Mouse (Mus musculus) hindbrain, postnatal 0 days (tissue): ENCODE results near the gene Gm11111. TPM values are rescaled to one million over a fixed set of nuclear protein-coding genes. Genes with fewer than 3 reads are reported as not detected.

Experiments
- ATAC-seq: fragments of 200-750 bp; cut with Nextera tagmentation; 2 replicates; pipeline ENCODE4 v1.8.0; 2017; ENCODE audit warnings: mild to moderate bottlenecking, moderate TSS enrichment, moderate library complexity
- DNase-seq: peaks from one replicate; pipeline ENCODE4 v3.0.0-alpha.2; 2015; ENCODE audit warnings: low spot score
- H3K27ac ChIP-seq: fragments of 300-500 bp; sonication (generic); 2 replicates; pipeline ENCODE4 v1.5.1; 2014; ENCODE audit warnings: mild to moderate bottlenecking
- H3K27me3 ChIP-seq: fragments of 300-500 bp; sonication (generic); 2 replicates; pipeline ENCODE4 v1.6.1; 2014; ENCODE audit warnings: low read length, mixed read lengths; ENCODE audit not compliant: insufficient read depth
- H3K36me3 ChIP-seq: fragments of 300-500 bp; sonication (generic); 2 replicates; pipeline ENCODE4 v1.6.1; 2014; ENCODE audit warnings: low read length, mixed read lengths; ENCODE audit not compliant: insufficient read depth
- H3K4me1 ChIP-seq: fragments of 300-500 bp; sonication (generic); 2 replicates; pipeline ENCODE4 v1.6.1; 2014; ENCODE audit warnings: antibody characterized with exemption, low read length, mixed read lengths; ENCODE audit not compliant: insufficient read depth
- H3K4me2 ChIP-seq: fragments of 300-500 bp; sonication (generic); 2 replicates; pipeline ENCODE4 v1.6.1; 2014; ENCODE audit warnings: low read depth, mild to moderate bottlenecking, low read length, moderate library complexity, mixed read lengths
- H3K4me3 ChIP-seq: fragments of 300-500 bp; sonication (generic); 2 replicates; pipeline ENCODE4 v1.5.1; 2014; ENCODE audit warnings: low read length
- H3K9ac ChIP-seq: fragments of 300-500 bp; sonication (generic); replicated peaks from 2 replicates; pipeline ENCODE4 v1.6.1; 2014; ENCODE audit warnings: mild to moderate bottlenecking, low read length, moderate library complexity, mixed read lengths
- H3K9me3 ChIP-seq: fragments of 300-500 bp; sonication (generic); 2 replicates; pipeline ENCODE4 v1.6.1; 2016; ENCODE audit warnings: low read length, mixed read lengths
- CTCF ChIP-seq: IDR thresholded peaks from 2 replicates; pipeline ENCODE4 v1.5.1; 2016; ENCODE audit warnings: antibody characterized with exemption, control low read depth, low read depth
- WGBS: fragments of 180-500 bp; shearing (Covaris S2); extraction: QIAGEN DNeasy Blood & Tissue Kit; methylation state at CpG from one replicate; pipeline ENCODE4 v1.1.7; 2014; 5-methylcytosine and 5-hydroxymethylcytosine counted together
- polyA plus RNA-seq: library from polyadenylated mRNA; unstranded; fragments of >200 nt; fragmentation: Nextera tagmentation; extraction: Ambion mirVana; gene quantifications from 2 replicates; pipeline ENCODE4 v1.2.1, GENCODE M21; 2015
- total RNA-seq: library from RNA; depleted of rRNA; stranded (reverse); fragments of >200 nt; gene quantifications from 2 replicates; pipeline ENCODE4 v1.2.3, GENCODE M21; 2014

Gene Gm11111
- total and polyA plus RNA-seq, 2 experiments from 2014 or later = not detected

GRCm38 (mm10) chr5:98550285-98550684 lies 2.2 kb upstream of the Gm11111 start:
- Histone ChIP-seq H3K4me1 (no peaks in the 10 kb centered on the region), H3K9ac (no peak overlapping the region), H3K27me3 (no peaks in the 10 kb centered on the region), H3K4me2 (no peak overlapping the region), H3K4me3 (no peak overlapping the region), H3K9me3 (no peaks in the 10 kb centered on the region), H3K27ac (no peak overlapping the region), H3K36me3 (no peaks in the 10 kb centered on the region)
- no peak for DNase-seq
- WGBS = 64% methylated on average over 5 of the region's 5 CpGs
- no peak for TF ChIP-seq CTCF
- ATAC-seq = no peak

GRCm38 (mm10) chr5:98550873-98551272 lies 1.6 kb upstream of the Gm11111 start:
- H3K36me3 ChIP-seq = no peaks in the 10 kb centered on the region
- ATAC-seq (no peak), DNase-seq (no peak)
- H3K4me3 ChIP-seq = no peak overlapping the region
- H3K9ac ChIP-seq = no peak overlapping the region
- no peak overlapping the region for H3K4me2 ChIP-seq
- 79% methylated on average over 1 of the region's 1 CpGs for WGBS
- H3K27me3 ChIP-seq = no peaks in the 10 kb centered on the region
- TF ChIP-seq CTCF = no peak
- no peak overlapping the region for H3K27ac ChIP-seq
- no peaks in the 10 kb centered on the region for H3K9me3 ChIP-seq
- H3K4me1 ChIP-seq = no peaks in the 10 kb centered on the region

DNA sequence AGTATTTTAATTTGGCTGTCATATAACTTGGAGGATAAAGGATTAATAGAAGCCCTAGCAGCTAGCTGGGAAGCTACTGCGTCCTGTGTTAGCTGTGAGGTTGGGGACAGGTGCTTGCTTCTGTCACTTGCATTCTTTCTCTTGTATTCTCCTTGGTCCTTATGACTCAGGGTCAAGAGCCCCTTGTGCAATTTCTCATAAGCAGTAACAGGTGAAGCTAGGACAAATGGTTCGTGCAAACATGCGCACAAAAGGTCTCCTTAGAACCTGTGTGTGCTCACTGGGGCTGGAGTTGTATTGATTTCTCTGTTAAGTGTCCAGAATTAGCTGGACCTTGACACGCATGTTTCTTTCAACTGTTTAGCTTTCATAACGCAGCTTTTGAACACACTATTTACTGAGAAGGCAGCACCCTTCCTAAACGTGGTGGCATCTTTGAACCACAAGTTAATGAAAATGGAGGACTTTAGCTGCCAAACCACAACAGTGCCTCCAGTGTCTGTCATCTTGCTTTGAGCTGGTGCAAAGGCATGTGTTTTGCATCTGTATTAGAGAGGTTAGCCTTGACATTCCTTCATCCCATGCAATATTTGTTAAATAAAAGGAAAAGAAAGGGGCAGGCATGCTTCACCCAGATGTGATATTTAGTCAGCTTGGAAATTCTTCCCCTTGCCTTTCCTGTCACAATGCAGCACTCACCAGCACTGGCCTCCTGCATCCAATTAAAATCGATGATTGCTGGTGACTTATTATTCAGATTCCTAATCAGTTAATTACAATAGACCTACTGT lies 511 bp downstream of the Gm11111 start:
- TF ChIP-seq CTCF = no peak
- H3K27ac ChIP-seq = no peak overlapping the region
- no peak overlapping the region for H3K4me3 ChIP-seq
- H3K9me3 ChIP-seq = no peaks in the 10 kb centered on the region
- 67% methylated on average over 7 of the region's 7 CpGs for whole genome bisulfite sequencing
- H3K27me3 ChIP-seq = no peaks in the 10 kb centered on the region
- no peak overlapping the region for H3K4me2 ChIP-seq
- DNase-seq = no peak
- ATAC-seq = no peak
- H3K9ac ChIP-seq = no peak overlapping the region
- no peaks in the 10 kb centered on the region for H3K4me1 ChIP-seq
- no peaks in the 10 kb centered on the region for H3K36me3 ChIP-seq

GRCm38 (mm10) chr5:98561301-98561700 lies 8.8 kb downstream of the Gm11111 start:
- no peak overlapping the region for H3K27ac ChIP-seq
- no peaks in the 10 kb centered on the region for H3K4me1 ChIP-seq
- H3K9ac ChIP-seq = no peak overlapping the region
- 22% methylated on average over 4 of the region's 4 CpGs for WGBS
- H3K4me2 ChIP-seq = no peak overlapping the region
- no peak for TF ChIP-seq CTCF
- no peak overlapping the region for H3K4me3 ChIP-seq
- H3K27me3 ChIP-seq = no peaks in the 10 kb centered on the region
- no peak for DNase-seq
- no peaks in the 10 kb centered on the region for H3K9me3 ChIP-seq
- ATAC-seq = no peak
- H3K36me3 ChIP-seq = no peaks in the 10 kb centered on the region

DNA sequence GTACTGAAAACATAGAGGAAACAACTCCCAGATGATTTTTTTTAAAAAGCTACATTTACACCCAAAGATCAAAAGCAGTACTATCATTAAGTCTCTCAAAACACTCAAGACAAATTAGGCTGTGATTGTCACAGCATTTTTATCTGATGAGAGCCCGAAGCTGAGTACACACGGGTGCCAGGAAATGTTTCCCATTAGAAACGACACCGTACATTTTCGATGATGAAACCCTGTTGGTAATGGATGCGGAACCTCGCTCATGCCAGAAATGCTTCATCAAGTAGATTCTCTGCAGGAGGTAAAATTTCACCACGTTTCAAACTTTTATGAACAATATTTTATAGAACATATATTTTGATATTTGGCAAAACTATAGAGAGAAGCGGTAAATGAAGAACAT lies 10.3 kb downstream of the Gm11111 start:
- no peaks in the 10 kb centered on the region for H3K9me3 ChIP-seq
- no peak overlapping the region for H3K9ac ChIP-seq
- ATAC-seq (no peak), DNase-seq (no peak)
- H3K36me3 ChIP-seq = no peaks in the 10 kb centered on the region
- H3K27me3 ChIP-seq = no peaks in the 10 kb centered on the region
- no peak overlapping the region for H3K4me2 ChIP-seq
- TF ChIP-seq CTCF = no peak
- H3K4me3 ChIP-seq = no peak overlapping the region
- no peaks in the 10 kb centered on the region for H3K4me1 ChIP-seq
- 73% methylated on average over 9 of the region's 9 CpGs for WGBS
- H3K27ac ChIP-seq = no peak overlapping the region

DNA sequence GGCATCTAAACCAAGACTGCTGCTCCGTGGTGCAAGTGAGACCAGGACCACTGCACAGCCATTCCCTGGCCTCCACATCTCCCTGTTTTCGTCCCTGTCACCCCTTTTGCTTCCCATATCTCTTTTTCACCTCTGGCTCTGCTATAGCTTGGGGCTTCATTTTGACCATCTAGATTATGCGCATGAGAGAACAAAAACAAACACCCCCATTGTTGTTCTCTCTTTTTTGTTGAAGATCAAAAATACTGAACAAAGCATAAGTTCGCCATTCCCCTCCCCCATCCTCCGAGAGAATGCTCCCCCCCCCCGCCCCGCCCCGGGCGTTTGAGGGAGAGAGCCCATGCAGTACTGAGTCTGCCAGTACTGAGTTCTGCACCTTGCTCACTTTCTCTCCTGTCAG lies 11.3 kb downstream of the Gm11111 start:
- ATAC-seq (no peak), DNase-seq (no peak)
- Histone ChIP-seq H3K27ac (no peak overlapping the region), H3K4me1 (no peaks in the 10 kb centered on the region), H3K27me3 (no peaks in the 10 kb centered on the region), H3K4me3 (no peak overlapping the region), H3K36me3 (no peaks in the 10 kb centered on the region), H3K9me3 (no peaks in the 10 kb centered on the region), H3K9ac (no peak overlapping the region), H3K4me2 (no peak overlapping the region)
- WGBS = 18% methylated on average over 9 of the region's 9 CpGs
- no peak for TF ChIP-seq CTCF

GRCm38 (mm10) chr5:98566461-98567193 lies 14.1 kb downstream of the Gm11111 start:
- ATAC-seq (no peak), DNase-seq (peak; percentile 25)
- Histone ChIP-seq H3K27me3 (no peaks in the 10 kb centered on the region), H3K4me1 (no peaks in the 10 kb centered on the region), H3K9me3 (no peaks in the 10 kb centered on the region), H3K9ac (no peak overlapping the region), H3K27ac (no peak overlapping the region), H3K36me3 (no peaks in the 10 kb centered on the region), H3K4me3 (no peak overlapping the region), H3K4me2 (no peak overlapping the region)
- TF ChIP-seq CTCF = no peak
- WGBS = 34% methylated on average over 6 of the region's 6 CpGs
